Mouse (Mus musculus) small intestine, adult 2 months (tissue): ENCODE measurements around the gene A630089N07Rik. TPM values are rescaled to one million over a fixed set of nuclear protein-coding genes. Genes with fewer than 3 reads are reported as not detected.
A peak's percentile ranks its signal among the peaks of the same experiment; 100 is the strongest.
"Not testable (repeated sequence)": the region's sequence is repeated elsewhere in the genome, so short reads cannot be mapped to it uniquely, and the experiment has no call there.

Experiments
- H3K27ac ChIP-seq: fragments of 200-500 bp; 2 replicates; pipeline ENCODE4 v1.5.1; 2012; ENCODE audit warnings: low read depth, low read length, control low read depth, inconsistent platforms; ENCODE audit not compliant: insufficient read depth
- H3K27me3 ChIP-seq: fragments of 200-500 bp; 2 replicates; pipeline ENCODE4 v1.6.1; 2012; ENCODE audit warnings: mild to moderate bottlenecking, moderate library complexity, low read length, inconsistent platforms; ENCODE audit not compliant: control insufficient read depth, insufficient read depth
- H3K36me3 ChIP-seq: fragments of 200-500 bp; 2 replicates; pipeline ENCODE4 v1.6.1; 2012; ENCODE audit warnings: mild to moderate bottlenecking, low read length, control low read depth, inconsistent platforms; ENCODE audit not compliant: control insufficient read depth, insufficient read depth
- H3K4me1 ChIP-seq: fragments of 200-500 bp; 2 replicates; pipeline ENCODE4 v1.6.1; 2012; ENCODE audit warnings: low read length, inconsistent platforms, mixed read lengths; ENCODE audit not compliant: control insufficient read depth, insufficient read depth, insufficient read length
- H3K4me3 ChIP-seq: fragments of 200-500 bp; 2 replicates; pipeline ENCODE4 v1.5.1; 2012; ENCODE audit warnings: low read depth, mild to moderate bottlenecking, control low read depth, inconsistent platforms, low read length, moderate library complexity
- CTCF ChIP-seq: fragments of 200-500 bp; IDR thresholded peaks from 2 replicates; pipeline ENCODE4 v1.5.1; 2012; ENCODE audit warnings: low read depth, mild to moderate bottlenecking, control low read depth, inconsistent platforms, low read length, moderate library complexity, mixed read lengths; ENCODE audit not compliant: insufficient replicate concordance, insufficient read length; ENCODE audit errors: extremely low read depth
- POLR2A ChIP-seq: fragments of 200-500 bp; IDR thresholded peaks from 2 replicates; pipeline ENCODE4 v1.6.1; 2012; ENCODE audit warnings: low read depth, mild to moderate bottlenecking, control low read depth, inconsistent platforms, low read length, moderate library complexity
- WGBS: fragments of 180-500 bp; shearing (Covaris S2); methylation state at CpG from one replicate; pipeline ENCODE4 v1.1.7; 2018; 5-methylcytosine and 5-hydroxymethylcytosine counted together
- polyA plus RNA-seq: library from polyadenylated mRNA; depleted of rRNA; stranded (reverse); fragments of >200 nt; gene quantifications from 2 replicates; pipeline ENCODE4 v1.2.3, GENCODE M21; 2012

Gene A630089N07Rik
- polyA plus RNA-seq, 1 experiment: not detected

DNA sequence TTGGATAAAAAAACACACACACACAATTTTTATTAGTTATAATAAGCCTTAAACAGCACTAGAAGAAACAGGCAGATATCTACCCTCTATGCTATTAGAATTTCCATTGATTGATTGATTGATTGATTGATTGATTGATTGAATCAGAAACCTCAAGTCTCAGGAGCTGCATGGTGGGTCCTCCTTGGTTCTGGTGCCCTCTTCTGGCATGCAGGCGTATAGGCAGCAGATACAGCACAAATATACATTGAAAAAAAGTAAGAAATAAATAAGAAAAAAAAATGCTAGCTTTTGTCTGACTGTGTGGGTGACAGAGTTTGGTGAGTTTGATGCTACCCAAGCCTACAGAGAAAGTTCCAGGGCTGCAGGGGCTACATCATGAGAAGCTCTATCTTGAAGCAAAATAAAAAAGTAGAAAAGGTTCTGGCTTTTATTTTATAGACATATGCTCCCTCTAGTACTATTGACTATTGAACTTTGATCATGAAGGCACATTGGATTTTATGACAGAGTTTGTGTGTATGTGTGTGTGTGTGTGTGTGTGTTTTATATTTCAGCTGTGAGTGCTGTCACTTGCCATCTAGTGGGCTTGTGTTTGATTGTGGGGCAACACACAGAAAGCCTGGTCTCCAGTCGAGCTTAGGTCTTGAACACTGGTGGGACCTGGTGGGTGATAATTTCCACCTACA, 59.4 kb downstream of the A630089N07Rik start:
- TF ChIP-seq CTCF: peak; percentile 41; the same call in 1 of the 2 replicates
- TF ChIP-seq POLR2A: no peak
- Histone ChIP-seq H3K4me1 (no peaks in the 10 kb centered on the region), H3K27me3 (no peaks in the 10 kb centered on the region), H3K27ac (no peak overlapping the region), H3K4me3 (no peak overlapping the region), H3K36me3 (peaks cover 2% of the 10 kb centered on the region)
- 94% methylated on average over 2 of the region's 2 CpGs for WGBS

DNA sequence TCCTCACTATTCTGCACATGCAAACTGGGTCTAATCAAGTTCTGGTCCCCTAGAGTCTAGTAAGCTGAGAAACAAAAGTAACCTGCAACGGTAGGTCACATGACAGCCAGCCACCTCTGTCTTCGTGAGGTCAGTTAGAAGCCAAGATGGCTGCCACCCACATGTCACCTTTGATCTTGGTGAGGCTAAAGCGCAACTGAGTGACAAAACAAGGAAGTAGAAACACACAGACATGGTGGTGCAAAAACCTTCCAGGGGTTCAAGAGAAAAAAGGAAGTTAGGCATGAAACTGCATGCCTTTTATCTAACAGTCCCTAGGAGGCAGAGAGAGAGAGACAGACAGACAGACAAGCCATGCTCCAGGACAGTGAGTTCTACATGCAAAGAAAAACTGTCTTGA, 60.2 kb downstream of the A630089N07Rik start:
- H3K36me3 ChIP-seq: peaks cover 2% of the 10 kb centered on the region
- WGBS: 93% methylated on average over 3 of the region's 3 CpGs
- no peaks in the 10 kb centered on the region for H3K27me3 ChIP-seq
- H3K4me3 ChIP-seq: no peak overlapping the region
- H3K4me1 ChIP-seq: no peaks in the 10 kb centered on the region
- TF ChIP-seq CTCF: no peak
- TF ChIP-seq POLR2A: no peak
- no peak overlapping the region for H3K27ac ChIP-seq

DNA sequence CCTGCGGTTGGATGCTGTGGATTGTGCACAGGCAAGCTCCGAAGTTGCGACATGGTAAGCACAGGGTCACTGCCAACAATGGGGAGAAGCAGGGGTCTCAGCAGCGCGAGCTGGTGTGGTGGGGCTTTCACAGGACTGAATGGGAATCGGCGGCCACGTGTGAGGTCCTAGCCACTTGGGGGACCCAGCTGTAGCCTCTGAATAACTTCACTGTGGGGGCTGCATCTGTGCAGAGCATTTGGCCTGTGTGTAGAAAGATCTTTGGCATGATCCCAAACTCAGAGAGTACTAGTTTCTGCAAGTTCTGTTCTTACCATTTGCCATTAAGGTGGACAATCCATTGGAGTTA, 84.9 kb downstream of the A630089N07Rik start:
- H3K27ac ChIP-seq, H3K4me1 ChIP-seq, H3K36me3 ChIP-seq, H3K27me3 ChIP-seq: not testable (repeated sequence)
- WGBS: 0% methylated on average over 8 of the region's 8 CpGs
- H3K4me3 ChIP-seq: peak overlapping the region; percentile 69

DNA sequence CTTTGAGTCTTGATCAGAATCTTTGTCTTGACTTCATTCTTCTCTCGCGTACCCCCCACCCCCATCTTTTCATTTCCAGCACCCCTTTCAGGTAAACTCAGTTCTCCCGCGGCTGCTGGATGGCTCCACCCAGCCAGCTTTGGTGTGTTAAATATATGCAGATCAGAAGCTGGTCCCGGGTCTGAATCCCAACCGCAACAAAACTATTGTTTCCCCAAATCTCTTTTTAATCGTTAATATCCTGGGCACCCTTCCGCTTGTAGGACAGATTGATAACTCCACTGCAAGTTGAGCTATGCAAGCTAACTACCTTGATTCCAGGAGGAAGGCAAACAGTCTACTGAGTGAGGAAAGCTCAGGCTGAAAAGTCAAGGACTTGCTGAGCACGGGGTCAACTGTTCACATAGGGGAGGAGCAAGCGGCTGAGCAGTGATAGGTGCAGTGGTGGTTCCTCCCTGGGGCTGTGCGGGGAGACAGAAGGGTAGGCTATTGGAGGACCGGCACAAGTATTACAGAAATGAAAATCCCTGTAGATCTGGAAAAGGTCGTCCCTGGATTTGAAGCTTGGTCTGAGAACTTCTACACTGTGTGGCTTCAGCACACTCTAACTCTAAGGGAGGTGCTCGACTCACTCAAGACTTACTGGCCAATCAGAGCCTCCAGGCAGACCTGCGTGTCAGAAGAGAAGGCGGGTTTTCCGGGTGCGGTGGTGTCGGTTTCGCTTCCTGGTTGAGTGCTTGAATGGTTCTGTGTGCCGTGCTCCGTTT, 85.5 kb downstream of the A630089N07Rik start, which contains the start of gene B230307C23Rik:
Gene B230307C23Rik, plus strand, starts transcription at position 700 of the 767 bp plus-strand sequence.
- WGBS: under 1% methylated on average over 22 of the region's 22 CpGs
- Histone ChIP-seq H3K27me3 (no peaks in the 10 kb centered on the region), H3K4me1 (peaks cover 2% of the 10 kb centered on the region; the same call in 1 of the 2 replicates), H3K27ac (peak within 1 kb of the TSS; percentile 96), H3K36me3 (peaks cover 3% of the 10 kb centered on the region; the same call in 1 of the 2 replicates), H3K4me3 (peak within 1 kb of the TSS; percentile 69)
- TF ChIP-seq POLR2A (no peak), CTCF (no peak)

DNA sequence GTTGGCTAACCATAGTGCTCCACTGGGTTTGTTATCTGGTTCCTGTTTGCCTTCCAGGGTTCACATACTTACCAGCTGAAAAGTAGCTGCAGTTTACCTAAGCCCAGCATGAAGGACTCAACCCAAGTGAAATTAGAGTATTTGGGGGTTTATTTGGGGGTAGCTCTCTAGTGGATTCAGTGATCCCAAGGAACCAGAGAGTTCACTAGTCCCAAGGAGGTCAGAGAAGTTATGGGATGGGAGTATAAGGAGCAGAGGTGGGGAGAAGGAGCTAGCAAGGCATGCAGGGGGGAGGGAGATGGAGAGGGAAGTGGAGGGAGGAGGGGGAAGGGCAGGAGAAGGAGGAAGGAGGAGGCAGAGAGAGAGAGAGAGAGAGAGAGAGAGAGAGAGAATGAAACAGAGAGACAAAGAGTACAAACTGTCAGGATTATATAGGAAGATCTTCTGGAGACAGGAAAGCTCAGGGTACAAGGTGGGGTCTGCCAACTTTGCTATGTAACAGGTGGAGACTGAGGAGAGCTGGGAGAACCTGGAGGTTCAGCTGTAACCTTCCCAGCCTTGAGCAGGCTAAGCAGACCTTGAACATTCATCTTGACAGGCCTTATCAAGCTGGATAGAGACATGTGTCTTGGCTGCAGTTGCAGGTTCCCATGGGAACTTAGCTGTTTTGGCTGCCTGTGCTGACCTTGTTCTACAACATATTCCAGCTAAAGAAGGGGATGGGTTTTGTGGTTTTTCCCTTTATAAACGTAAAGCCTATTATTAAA, 86.2 kb downstream of the A630089N07Rik start:
- 0% methylated on average over 1 of the region's 1 CpGs for WGBS
- Histone ChIP-seq H3K4me3 (peak overlapping the region; percentile 69; the same call in 1 of the 2 replicates), H3K27ac (peak overlapping the region; percentile 96), H3K4me1 (peaks cover 2% of the 10 kb centered on the region; the same call in 1 of the 2 replicates), H3K27me3 (no peaks in the 10 kb centered on the region), H3K36me3 (peaks cover 3% of the 10 kb centered on the region; the same call in 1 of the 2 replicates)
- no peak for TF ChIP-seq CTCF
- TF ChIP-seq POLR2A: no peak

DNA sequence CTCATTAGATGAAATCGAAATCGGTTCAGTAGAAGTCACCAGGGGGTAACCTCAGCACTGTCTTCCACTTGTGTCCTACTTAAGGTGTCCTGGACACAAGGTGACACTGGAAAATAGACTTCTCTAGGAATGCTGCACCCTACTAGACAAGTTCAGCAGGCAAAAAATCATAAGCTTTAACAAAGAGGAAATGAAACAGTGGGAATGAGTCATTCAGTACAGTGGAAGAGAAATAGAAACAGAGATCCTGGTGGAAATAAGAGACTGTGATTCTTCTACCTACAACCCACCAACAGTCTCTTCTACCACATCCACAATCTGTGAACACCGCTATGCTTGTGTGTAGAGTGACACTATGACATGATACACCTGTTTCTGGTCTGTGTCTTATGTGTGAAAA, 89.8 kb downstream of the A630089N07Rik start:
- not testable (repeated sequence) for H3K27me3 ChIP-seq, H3K4me1 ChIP-seq, H3K27ac ChIP-seq, H3K4me3 ChIP-seq, H3K36me3 ChIP-seq
- 79% methylated on average over 3 of the region's 3 CpGs for WGBS

DNA sequence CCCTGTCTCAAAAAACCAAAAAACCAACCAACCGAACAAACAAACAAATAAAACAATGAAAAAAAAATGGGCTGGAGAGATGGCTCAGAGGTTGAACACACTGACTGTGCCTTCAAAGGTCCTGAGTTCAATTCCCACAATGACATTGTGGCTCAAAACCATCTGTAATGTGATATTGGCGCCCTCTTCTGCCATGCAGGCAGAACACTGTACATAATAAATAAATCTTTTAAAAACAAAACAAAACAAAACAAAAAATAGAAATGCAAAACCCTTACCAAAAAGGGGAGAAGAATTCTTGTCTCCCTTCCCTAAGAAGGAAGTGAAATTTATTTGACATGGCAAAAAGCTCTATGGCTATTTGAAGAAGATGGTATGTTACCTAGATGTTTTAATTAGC, 90.7 kb downstream of the A630089N07Rik start:
- 86% methylated on average over 2 of the region's 2 CpGs for WGBS
- no peak overlapping the region for H3K27ac ChIP-seq
- no peaks in the 10 kb centered on the region for H3K27me3 ChIP-seq

More for the DNA sequence above, 90.7 kb downstream of the A630089N07Rik start:
- TF ChIP-seq POLR2A (no peak), CTCF (no peak)
- peaks cover 2% of the 10 kb centered on the region; the same call in 1 of the 2 replicates for H3K4me1 ChIP-seq
- no peaks in the 10 kb centered on the region for H3K36me3 ChIP-seq
- no peak overlapping the region for H3K4me3 ChIP-seq
